Mouse (Mus musculus): Measurements from ENCODE around the gene Poln.

DNA sequence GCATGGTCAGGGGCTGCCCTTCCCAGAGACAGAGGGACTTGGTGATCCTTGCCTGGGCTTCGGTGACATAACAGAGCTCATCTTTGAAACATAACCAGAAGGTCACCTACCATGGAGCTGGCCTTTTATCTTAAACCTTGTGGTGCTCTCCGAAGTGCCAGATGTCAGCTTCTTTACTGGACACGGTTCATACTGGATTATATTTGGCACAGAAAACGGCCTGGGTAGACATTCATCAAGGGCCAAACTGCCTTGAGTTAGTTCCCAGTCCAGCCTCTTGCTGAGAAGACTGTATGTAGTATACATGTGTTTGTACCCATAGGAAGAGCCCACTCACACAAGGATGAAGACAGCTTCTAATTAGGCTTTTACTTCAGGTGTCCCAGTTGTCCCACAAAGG, 162.4 kb downstream of the Poln start:
- TF ChIP-seq POLR2A (IDR thresholded peaks at IDR 0.05; ENCODE audit: insufficient read depth, low read depth, low read length) (no peak), CTCF (IDR thresholded peaks at IDR 0.05; ENCODE audit: insufficient read depth, low read depth, low read length) (no peak)
